Mouse (Mus musculus): Measurements from ENCODE around the gene Mcu.

GRCm38 (mm10) chr10:59579645-59580044, 36.8 kb downstream of the Mcu start:
- TF ChIP-seq CTCF (IDR thresholded peaks at IDR 0.05; ENCODE audit: extremely low read depth, insufficient read depth, insufficient read length, insufficient replicate concordance): no peak
- TF ChIP-seq POLR2A (IDR thresholded peaks at IDR 0.05; ENCODE audit: low read depth, low read length): no peak

Measured in spleen, adult 2 months (tissue).